Mouse (Mus musculus): ENCODE measurements around the gene Car15. TPM values are rescaled to one million over a fixed set of nuclear protein-coding genes. Genes with fewer than 3 reads are reported as not detected.

Car15 gene
- polyA plus RNA-seq, 1 experiment from 2014 or later: 1.8 TPM

GRCm38 (mm10) chr16:17851331-17851730, 13.2 kb upstream of the Car15 start:
- WGBS: 96% methylated on average over 5 of the region's 5 CpGs
- H3K36me3 ChIP-seq: peaks cover 98% of the 10 kb centered on the region
- H3K9me3 ChIP-seq (replicated peaks): no peaks in the 10 kb centered on the region
- DNase-seq (ENCODE audit: low spot score): no peak
- no peak overlapping the region for H3K27ac ChIP-seq (replicated peaks)
- H3K27me3 ChIP-seq (ENCODE audit: low read depth, poor library complexity, severe bottlenecking): no peaks in the 10 kb centered on the region
- H3K4me1 ChIP-seq: no peaks in the 10 kb centered on the region
- no peak overlapping the region for H3K4me3 ChIP-seq

DNA sequence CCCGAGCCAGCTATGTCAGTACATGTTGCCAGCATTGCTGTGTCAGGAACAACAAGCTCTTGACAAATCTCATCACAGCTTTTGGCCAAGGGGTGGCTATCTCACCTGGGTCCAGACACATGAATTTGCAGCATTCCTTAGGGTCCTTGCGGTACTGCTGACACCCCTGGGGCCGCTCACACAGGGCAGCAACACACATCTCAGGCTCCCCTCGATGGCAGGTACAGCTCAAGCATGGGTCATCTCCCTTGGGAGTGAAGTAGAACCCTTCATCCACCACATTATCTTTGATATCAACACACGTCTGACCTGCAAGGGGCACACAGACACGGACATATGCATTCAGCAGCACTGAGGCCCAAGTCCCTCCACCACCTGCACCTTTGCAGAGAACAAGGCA, 11.3 kb upstream of the Car15 start:
- Histone ChIP-seq H3K27ac (replicated peaks) (no peak overlapping the region), H3K4me3 (no peak overlapping the region), H3K36me3 (peaks cover 98% of the 10 kb centered on the region), H3K27me3 (ENCODE audit: low read depth, poor library complexity, severe bottlenecking) (no peaks in the 10 kb centered on the region), H3K4me1 (no peaks in the 10 kb centered on the region), H3K9me3 (replicated peaks) (no peaks in the 10 kb centered on the region)
- 87% methylated on average over 6 of the region's 6 CpGs for whole genome bisulfite sequencing
- no peak for DNase-seq (ENCODE audit: low spot score)

GRCm38 (mm10) chr16:17848928-17849327, 10.8 kb upstream of the Car15 start:
- Histone ChIP-seq H3K4me1 (no peaks in the 10 kb centered on the region), H3K4me3 (no peak overlapping the region)
- no peak for DNase-seq (ENCODE audit: low spot score)

GRCm38 (mm10) chr16:17848431-17848830, 10.3 kb upstream of the Car15 start:
- Histone ChIP-seq H3K27me3 (ENCODE audit: low read depth, poor library complexity, severe bottlenecking) (no peaks in the 10 kb centered on the region), H3K4me3 (no peak overlapping the region), H3K9me3 (replicated peaks) (no peaks in the 10 kb centered on the region), H3K36me3 (peaks cover 98% of the 10 kb centered on the region), H3K27ac (replicated peaks) (no peak overlapping the region), H3K4me1 (no peaks in the 10 kb centered on the region)
- WGBS: 88% methylated on average over 6 of the region's 6 CpGs
- DNase-seq (ENCODE audit: low spot score): no peak

More at GRCm38 (mm10) chr16:17848928-17849327, 10.8 kb upstream of the Car15 start:
- H3K36me3 ChIP-seq: peaks cover 98% of the 10 kb centered on the region
- no peaks in the 10 kb centered on the region for H3K27me3 ChIP-seq (ENCODE audit: low read depth, poor library complexity, severe bottlenecking)
- H3K27ac ChIP-seq (replicated peaks): no peak overlapping the region
- no peaks in the 10 kb centered on the region for H3K9me3 ChIP-seq (replicated peaks)
- WGBS: 45% methylated on average over 1 of the region's 1 CpGs

DNA sequence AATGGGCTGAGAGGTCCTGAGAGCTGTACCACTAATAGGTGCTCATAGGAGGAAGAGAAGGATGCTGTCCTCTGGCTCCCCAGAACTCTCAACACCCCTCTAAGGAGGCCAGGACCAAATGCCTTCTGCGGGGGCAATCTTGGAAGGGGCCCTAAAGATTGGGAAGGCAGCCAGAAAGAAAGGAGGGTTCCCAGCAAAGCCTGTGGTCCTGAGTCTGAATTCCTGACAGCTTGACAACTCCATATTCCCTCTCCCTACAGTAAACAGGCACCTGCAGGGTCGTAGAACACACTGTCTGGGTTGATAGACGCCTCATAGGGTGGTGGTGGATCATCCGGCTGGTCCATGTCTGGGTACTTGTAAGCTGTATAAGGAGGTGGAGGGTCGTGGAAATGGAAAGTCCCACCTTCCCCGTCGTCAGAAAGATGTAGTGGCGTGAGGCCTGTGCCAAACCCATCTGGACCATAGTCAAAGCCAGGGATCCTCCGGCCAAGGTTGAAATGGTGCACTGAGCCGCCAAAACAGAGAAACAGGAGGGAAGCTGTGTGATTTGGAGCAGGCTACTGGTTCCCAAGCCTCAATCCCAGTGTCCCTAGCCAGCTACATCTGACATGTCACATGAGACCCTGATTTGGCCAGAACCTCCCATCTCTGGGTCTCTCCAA, 5.7 kb upstream of the Car15 start:
- Histone ChIP-seq H3K27ac (replicated peaks) (no peak overlapping the region), H3K4me3 (no peak overlapping the region), H3K27me3 (ENCODE audit: low read depth, poor library complexity, severe bottlenecking) (no peaks in the 10 kb centered on the region), H3K36me3 (peaks cover 91% of the 10 kb centered on the region), H3K9me3 (replicated peaks) (no peaks in the 10 kb centered on the region), H3K4me1 (no peaks in the 10 kb centered on the region)
- 91% methylated on average over 10 of the region's 10 CpGs for WGBS
- DNase-seq (ENCODE audit: low spot score): no peak

GRCm38 (mm10) chr16:17842437-17842836, 4.3 kb upstream of the Car15 start:
- peaks cover 84% of the 10 kb centered on the region for H3K36me3 ChIP-seq
- DNase-seq (ENCODE audit: low spot score): no peak
- WGBS: 95% methylated on average over 7 of the region's 7 CpGs

GRCm38 (mm10) chr16:17839976-17840375, 1.8 kb upstream of the Car15 start:
- 85% methylated on average over 4 of the region's 4 CpGs for WGBS
- Histone ChIP-seq H3K4me3 (no peak overlapping the region), H3K4me1 (no peaks in the 10 kb centered on the region), H3K27me3 (ENCODE audit: low read depth, poor library complexity, severe bottlenecking) (peaks cover 33% of the 10 kb centered on the region), H3K36me3 (peaks cover 59% of the 10 kb centered on the region), H3K27ac (replicated peaks) (no peak overlapping the region), H3K9me3 (replicated peaks) (no peaks in the 10 kb centered on the region)
- no peak for DNase-seq (ENCODE audit: low spot score)

More at GRCm38 (mm10) chr16:17842437-17842836, 4.3 kb upstream of the Car15 start:
- H3K27ac ChIP-seq (replicated peaks): no peak overlapping the region
- no peaks in the 10 kb centered on the region for H3K4me1 ChIP-seq
- H3K9me3 ChIP-seq (replicated peaks): no peaks in the 10 kb centered on the region
- no peak overlapping the region for H3K4me3 ChIP-seq
- peaks cover 9% of the 10 kb centered on the region for H3K27me3 ChIP-seq (ENCODE audit: low read depth, poor library complexity, severe bottlenecking)

DNA sequence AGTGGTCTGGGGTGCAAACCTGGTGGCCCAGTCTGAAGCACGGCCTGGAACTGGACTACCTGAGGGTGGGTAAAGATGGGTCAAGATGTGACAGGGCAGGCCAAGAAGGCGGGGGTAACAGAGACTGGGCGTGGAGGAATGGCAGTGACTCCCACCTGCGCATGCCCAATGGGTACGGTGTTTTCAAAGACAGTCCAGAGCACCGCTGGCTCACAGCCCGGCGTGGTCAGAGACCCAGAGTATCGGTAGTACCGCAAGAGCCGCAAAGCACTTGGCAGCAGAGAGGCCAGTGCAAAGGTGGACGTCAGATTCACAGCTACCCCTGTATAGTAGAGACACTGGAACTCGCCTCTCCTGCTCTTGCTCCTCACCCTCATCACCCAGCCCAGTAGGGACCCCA, 2.7 kb downstream of the Car15 start:
- peaks cover 78% of the 10 kb centered on the region for H3K27me3 ChIP-seq (ENCODE audit: low read depth, poor library complexity, severe bottlenecking)
- no peak for DNase-seq (ENCODE audit: low spot score)
- no peak overlapping the region for H3K27ac ChIP-seq (replicated peaks)
- no peak overlapping the region for H3K4me3 ChIP-seq
- peaks cover 24% of the 10 kb centered on the region for H3K4me1 ChIP-seq
- H3K9me3 ChIP-seq (replicated peaks): no peaks in the 10 kb centered on the region
- 41% methylated on average over 13 of the region's 13 CpGs for WGBS
- peaks cover 14% of the 10 kb centered on the region for H3K36me3 ChIP-seq

DNA sequence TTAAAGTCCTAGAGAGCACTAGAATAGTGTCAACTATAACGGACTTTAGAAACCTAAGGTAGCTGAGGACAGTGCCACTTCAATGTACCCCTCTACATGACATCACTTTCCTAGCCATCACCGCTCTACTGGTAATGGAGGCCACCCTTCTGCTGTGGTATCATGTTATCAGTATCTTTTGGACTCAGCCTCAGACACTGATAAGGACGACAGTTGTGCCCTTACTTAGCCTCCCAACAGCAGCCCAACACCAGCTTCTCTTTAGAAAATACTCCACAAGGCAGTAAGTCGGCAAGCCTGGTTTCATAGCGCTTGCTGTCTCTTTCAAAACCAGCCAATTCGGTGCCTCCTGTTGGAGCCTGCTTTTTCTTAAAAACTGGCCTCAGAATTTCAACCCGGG, 3.6 kb downstream of the Car15 start:
- Histone ChIP-seq H3K9me3 (replicated peaks) (no peaks in the 10 kb centered on the region), H3K4me3 (peak overlapping the region; percentile 63), H3K27ac (replicated peaks) (no peak overlapping the region), H3K27me3 (ENCODE audit: low read depth, poor library complexity, severe bottlenecking) (peaks cover 88% of the 10 kb centered on the region), H3K36me3 (peaks cover 6% of the 10 kb centered on the region; the same call in 1 of the 2 replicates), H3K4me1 (peaks cover 24% of the 10 kb centered on the region)
- no peak for DNase-seq (ENCODE audit: low spot score)
- 57% methylated on average over 7 of the region's 7 CpGs for WGBS

- WGBS: 4% methylated on average over 93 of the region's 103 CpGs
- DNase-seq (ENCODE audit: low spot score): peak; percentile 64
- Histone ChIP-seq H3K27me3 (ENCODE audit: low read depth, poor library complexity, severe bottlenecking) (peaks cover 95% of the 10 kb centered on the region), H3K27ac (replicated peaks) (peak overlapping the region; percentile 34), H3K4me3 (peak overlapping the region; percentile 63), H3K36me3 (peaks cover 6% of the 10 kb centered on the region; the same call in 1 of the 2 replicates), H3K4me1 (peaks cover 24% of the 10 kb centered on the region), H3K9me3 (replicated peaks) (no peaks in the 10 kb centered on the region)
These were observed 4.3 kb downstream of the Car15 start for GRCm38 (mm10) chr16:17833681-17834399.

GRCm38 (mm10) chr16:17833321-17833680, 4.9 kb downstream of the Car15 start:
- Histone ChIP-seq H3K4me3 (peak overlapping the region; percentile 63), H3K4me1 (peaks cover 24% of the 10 kb centered on the region), H3K9me3 (replicated peaks) (no peaks in the 10 kb centered on the region), H3K36me3 (peaks cover 4% of the 10 kb centered on the region; the same call in 1 of the 2 replicates), H3K27ac (replicated peaks) (peak overlapping the region; percentile 34), H3K27me3 (ENCODE audit: low read depth, poor library complexity, severe bottlenecking) (peaks cover 100% of the 10 kb centered on the region)
- WGBS: under 1% methylated on average over 25 of the region's 37 CpGs
- DNase-seq (ENCODE audit: low spot score): peak; percentile 58

GRCm38 (mm10) chr16:17832821-17833220, 5.3 kb downstream of the Car15 start, which contains the start of gene B830017H08Rik:
TSS of gene B830017H08Rik (plus strand) at chr16:17833121.
- peak within 1 kb of the TSS; percentile 63 for H3K4me3 ChIP-seq
- WGBS: 23% methylated on average over 7 of the region's 7 CpGs
- DNase-seq (ENCODE audit: low spot score): no peak
- peaks cover 1% of the 10 kb centered on the region; the same call in 1 of the 2 replicates for H3K36me3 ChIP-seq
- peaks cover 24% of the 10 kb centered on the region for H3K4me1 ChIP-seq
- H3K9me3 ChIP-seq (replicated peaks): no peaks in the 10 kb centered on the region
- H3K27ac ChIP-seq (replicated peaks): peak within 1 kb of the TSS; percentile 34
- H3K27me3 ChIP-seq (ENCODE audit: low read depth, poor library complexity, severe bottlenecking): peaks cover 100% of the 10 kb centered on the region

DNA sequence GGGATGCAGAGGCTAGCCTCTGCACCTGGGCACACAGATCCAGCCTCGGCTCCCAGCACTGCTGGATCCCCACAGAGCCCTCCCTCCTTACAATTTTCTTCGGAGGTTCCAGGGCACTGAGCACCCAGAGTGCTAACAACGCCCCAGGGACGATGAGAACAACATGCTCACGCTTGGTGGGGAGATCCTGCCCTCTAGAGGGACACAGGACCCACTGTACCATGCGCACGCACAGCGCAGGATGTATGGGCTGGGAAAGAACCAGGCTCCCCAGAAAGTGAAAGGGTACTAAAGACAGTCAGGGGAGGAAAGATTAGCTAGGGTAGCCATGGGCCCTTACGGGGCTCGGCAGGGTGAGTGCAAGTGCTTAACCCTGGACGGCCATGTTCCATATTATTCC, 6.4 kb downstream of the Car15 start:
- 11% methylated on average over 11 of the region's 11 CpGs for WGBS
- Histone ChIP-seq H3K27ac (replicated peaks) (no peak overlapping the region), H3K9me3 (replicated peaks) (no peaks in the 10 kb centered on the region), H3K4me3 (no peak overlapping the region), H3K36me3 (no peaks in the 10 kb centered on the region), H3K27me3 (ENCODE audit: low read depth, poor library complexity, severe bottlenecking) (peaks cover 99% of the 10 kb centered on the region), H3K4me1 (peaks cover 24% of the 10 kb centered on the region)
- no peak for DNase-seq (ENCODE audit: low spot score)
